Mouse (Mus musculus): ENCODE results near the gene Cpsf3.

Cpsf3 gene

DNA sequence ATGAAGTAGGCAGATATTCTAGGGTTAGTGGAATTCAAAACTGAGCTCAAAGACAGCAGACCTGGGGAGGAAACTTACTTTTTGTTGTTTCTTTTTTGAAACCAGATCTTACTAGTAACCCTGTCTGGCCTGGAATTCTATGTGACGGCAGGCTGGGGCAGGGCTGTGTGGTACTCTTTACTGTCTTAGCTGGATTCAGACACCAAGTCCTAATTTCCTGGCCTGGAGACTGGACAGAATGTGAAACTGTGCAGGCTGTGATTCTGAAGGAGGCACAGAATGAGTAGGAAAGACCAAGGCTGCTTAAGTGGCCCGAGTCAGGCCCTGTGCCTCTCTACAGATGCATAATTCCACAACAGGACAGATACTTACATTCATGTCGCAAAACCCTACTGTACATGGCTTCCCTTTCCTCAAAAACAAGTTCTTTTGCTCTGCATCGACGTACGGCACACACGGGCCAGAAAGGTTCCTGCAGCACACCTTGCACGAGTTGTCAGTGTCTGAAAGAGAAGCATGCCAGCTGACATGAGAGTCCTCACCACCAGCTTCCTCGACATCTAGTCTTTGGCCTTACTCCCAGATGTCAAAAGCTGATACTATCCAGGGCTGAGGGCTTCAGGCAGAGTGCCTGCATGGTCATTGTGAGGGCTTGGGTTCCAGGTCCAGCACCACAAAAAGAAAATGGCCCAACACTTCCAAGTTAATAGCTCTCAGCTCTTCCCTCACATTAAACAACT is 44.6 kb downstream of the Cpsf3 start:
- in situ Hi-C loops (cut with MboI, MseI): loop anchor here in 1 of 2 experiments (5.0 kb wide), 1 partner anchor 72 kb away; no protein-coding TSS in a partner anchor

DNA sequence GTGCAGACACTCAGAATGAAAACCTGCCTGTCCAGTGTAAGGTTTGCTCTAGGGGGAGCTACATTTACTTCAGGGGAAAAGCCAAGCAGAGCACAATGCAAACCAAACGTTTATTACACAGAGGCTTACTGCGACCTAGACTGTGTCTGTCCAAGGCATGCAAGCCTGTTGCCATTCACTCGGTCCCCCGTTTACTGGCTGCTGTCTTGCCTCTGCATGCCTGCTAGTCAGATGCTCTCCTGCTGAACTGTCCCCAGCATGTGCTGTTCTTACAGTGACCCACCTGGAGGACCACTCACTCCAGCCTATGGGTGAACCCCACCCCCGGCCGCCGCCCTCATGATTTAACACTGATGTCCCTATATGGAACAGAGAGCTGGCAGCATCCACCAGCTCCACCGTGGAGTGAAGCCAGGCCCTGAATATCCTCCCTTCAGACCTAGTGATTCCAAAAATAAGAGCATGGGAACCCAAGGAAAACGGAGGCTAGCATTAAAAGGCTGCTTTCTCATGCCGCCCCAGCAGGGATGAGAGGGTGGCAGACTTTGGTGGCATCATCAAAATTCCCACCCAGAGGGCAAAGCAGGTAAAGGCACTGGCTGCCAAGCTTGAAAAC is 45.9 kb downstream of the Cpsf3 start:
- in situ Hi-C loops (cut with MboI, MseI): no loop called here

DNA sequence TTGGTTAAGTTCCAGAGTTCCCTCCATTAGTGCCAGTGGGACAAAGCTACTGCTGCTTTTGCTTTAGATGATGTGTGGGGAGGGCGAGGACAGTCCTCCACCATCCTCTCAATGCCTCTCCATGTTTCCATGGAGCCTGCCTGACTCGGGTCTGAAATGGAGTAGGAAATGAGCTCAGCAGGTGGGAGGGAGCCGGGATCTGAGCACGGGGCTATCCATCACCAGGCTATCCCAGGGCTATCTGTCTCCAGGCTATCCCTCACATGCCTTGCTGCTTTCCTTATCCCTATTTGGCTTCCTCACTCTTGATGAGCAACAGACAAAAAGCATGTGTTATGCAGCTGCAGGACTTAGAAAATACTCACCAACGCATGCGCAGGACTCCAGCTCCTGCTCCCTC is 46.5 kb downstream of the Cpsf3 start:
- in situ Hi-C loops (cut with MboI, MseI): no loop called here

GRCm38 (mm10) chr12:21333021-21333420 is 47.8 kb downstream of the Cpsf3 start:
- in situ Hi-C loops (cut with MboI, MseI): no loop called here

DNA sequence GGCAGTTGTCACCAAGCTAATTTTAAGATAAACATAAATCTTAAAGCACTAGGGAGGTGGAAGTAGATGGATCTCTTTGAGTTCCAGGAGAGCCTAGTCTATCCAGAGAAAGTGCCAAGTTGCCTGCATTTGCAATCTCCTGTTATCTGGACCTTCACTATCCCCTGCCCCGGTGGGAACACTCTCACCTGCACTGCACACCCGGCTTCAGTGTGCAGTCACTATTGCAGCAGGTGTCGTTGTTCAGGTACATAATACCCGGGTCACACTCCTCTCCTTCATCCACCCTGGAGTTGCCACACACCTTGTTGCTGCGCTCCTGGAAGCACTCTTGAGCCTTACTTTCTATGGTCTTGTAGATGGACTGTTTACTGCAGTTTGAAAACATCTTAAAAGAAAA is 48.6 kb downstream of the Cpsf3 start:
- in situ Hi-C loops (cut with MboI, MseI): no loop called here

GRCm38 (mm10) chr12:21335869-21336268 is 50.7 kb downstream of the Cpsf3 start:
- in situ Hi-C loops (cut with MboI, MseI): no loop called here

- in situ Hi-C loops (cut with MboI, MseI): no loop called here
Measured at GRCm38 (mm10) chr12:21337171-21337570, 52.0 kb downstream of the Cpsf3 start.

GRCm38 (mm10) chr12:21340674-21341073 is 55.5 kb downstream of the Cpsf3 start:
- in situ Hi-C loops (cut with MboI, MseI): no loop called here

DNA sequence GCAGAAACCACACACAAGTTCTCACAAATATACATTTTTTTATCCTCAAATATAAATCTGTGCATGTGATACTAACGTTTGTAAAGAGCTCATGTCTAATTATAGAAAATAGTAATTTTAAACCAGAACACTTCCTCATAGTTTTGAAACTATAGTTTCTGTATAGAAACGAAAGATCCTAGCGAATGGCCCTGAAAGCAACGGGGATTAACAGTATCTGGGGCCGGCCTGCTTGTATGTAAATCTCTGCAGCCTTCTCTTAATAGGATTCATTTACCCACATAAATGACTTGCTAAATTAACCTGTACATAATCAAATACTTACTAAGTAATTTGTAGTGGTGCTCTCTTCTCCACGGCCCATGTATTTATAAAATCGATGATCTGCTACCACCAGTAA is 61.8 kb downstream of the Cpsf3 start:
- in situ Hi-C loops (cut with MboI, MseI): no loop called here

- in situ Hi-C loops (cut with MboI, MseI): no loop called here
Measured at GRCm38 (mm10) chr12:21350113-21350876, 65.1 kb downstream of the Cpsf3 start.

GRCm38 (mm10) chr12:21353681-21354080 is 68.5 kb downstream of the Cpsf3 start:
- in situ Hi-C loops (cut with MboI, MseI): no loop called here

- in situ Hi-C loops (cut with MboI, MseI): no loop called here
Measured at GRCm38 (mm10) chr12:21362686-21363085, 77.5 kb downstream of the Cpsf3 start.

GRCm38 (mm10) chr12:21363195-21363594 is 78.0 kb downstream of the Cpsf3 start:
- in situ Hi-C loops (cut with MboI, MseI): no loop called here

All from T-helper 17 cell (primary cell).